Comparison of ENCODE assay signal across 9 mouse cellular contexts in the genomic region with DNA sequence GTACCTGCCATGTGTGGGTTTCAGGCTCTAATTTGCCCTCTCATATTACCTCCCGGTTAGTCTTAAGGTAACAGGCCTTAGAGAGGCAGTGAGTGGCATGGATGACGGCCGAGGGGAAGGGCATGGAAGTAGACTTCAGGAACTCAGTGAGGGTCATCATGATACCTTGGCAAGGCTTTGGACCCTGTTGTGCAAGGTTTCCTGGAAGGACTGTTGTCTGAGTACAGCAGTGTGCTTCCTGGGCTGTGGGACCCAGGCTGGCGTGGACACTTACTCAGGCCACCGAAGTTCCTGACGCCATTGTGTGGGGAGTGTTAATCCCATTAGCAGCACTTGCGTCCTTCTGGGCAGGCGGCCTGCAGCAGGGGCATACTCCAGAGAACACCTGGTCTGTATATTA. TPM values are rescaled to one million over a fixed set of nuclear protein-coding genes. Genes with fewer than 3 reads are reported as not detected.
A peak's percentile ranks its signal among the peaks of the same experiment; 100 is the strongest.
DNase-seq lines count a peak whose midpoint lies in the region; ATAC-seq and TF ChIP-seq lines count a peak whose summit lies in the region.
"Had no signal": no experiment of that assay in that cellular context is flagged by ENCODE, and none has a peak within 500 bp of the region (broad histone marks: within the 10 kb centered on the region; RNA-seq: fewer than 3 reads in every experiment).

No protein-coding gene starts in this region.

- ATAC-seq in lung, embryonic 14.5 days (ENCODE audit: insufficient read depth) = no peak
- no peak for ATAC-seq in intestine, embryonic 15.5 days
- no peak for ATAC-seq in forebrain, embryonic 15.5 days (replicated peaks)

- TF ChIP-seq CTCF in heart, adult 2 months (IDR thresholded peaks at IDR 0.05) = no peak
- no peak for TF ChIP-seq CTCF in lung, embryonic 14.5 days (IDR thresholded peaks at IDR 0.05; ENCODE audit: low read depth)

- peaks cover 51% of the 10 kb centered on the region for H3K4me1 ChIP-seq in heart, adult 2 months (ENCODE audit: control insufficient read depth, insufficient read depth, low read length)
- peaks cover 35% of the 10 kb centered on the region for H3K4me1 ChIP-seq in lung, embryonic 14.5 days (ENCODE audit: insufficient read depth)
- H3K4me1 ChIP-seq in intestine, embryonic 15.5 days (replicated peaks) = peaks cover 36% of the 10 kb centered on the region
- peaks cover 37% of the 10 kb centered on the region for H3K4me1 ChIP-seq in forebrain, embryonic 15.5 days

- H3K9ac ChIP-seq in heart, adult 2 months (ENCODE audit: low read depth, low read length) = peak overlapping the region; percentile 23; the same call in 1 of the 2 replicates
- 0 out of 2 replicates have a peak overlapping the region, but pooled peaks have one; percentile 29 for H3K9ac ChIP-seq in lung, embryonic 14.5 days
- no peak overlapping the region for H3K9ac ChIP-seq in intestine, embryonic 15.5 days
- H3K9ac ChIP-seq in forebrain, embryonic 15.5 days (replicated peaks) = no peak overlapping the region
- H3K9ac ChIP-seq: liver, embryonic 14.5 days had no signal

- no peak overlapping the region for H3K4me2 ChIP-seq in lung, embryonic 14.5 days
- no peak overlapping the region for H3K4me2 ChIP-seq in intestine, embryonic 15.5 days (replicated peaks)
- H3K4me2 ChIP-seq in forebrain, embryonic 15.5 days (replicated peaks) = no peak overlapping the region

- peaks cover 4% of the 10 kb centered on the region for H3K79me2 ChIP-seq in heart, adult 2 months (replicated peaks; ENCODE audit: control insufficient read depth, insufficient read depth, low read length)

- TF ChIP-seq EP300 in heart, adult 2 months (IDR thresholded peaks at IDR 0.05; ENCODE audit: insufficient read depth, low read depth, low read length) = no peak

- peaks cover 18% of the 10 kb centered on the region for H3K36me3 ChIP-seq in heart, adult 2 months (ENCODE audit: control insufficient read depth, insufficient read depth, low read length)
- H3K36me3 ChIP-seq in lung, embryonic 14.5 days (ENCODE audit: insufficient read depth) = peaks cover 20% of the 10 kb centered on the region; the same call in 1 of the 2 replicates
- no peaks in the 10 kb centered on the region for H3K36me3 ChIP-seq in intestine, embryonic 15.5 days
- 0 out of 2 replicates have a peak, but pooled peaks cover 2% of the 10 kb centered on the region for H3K36me3 ChIP-seq in forebrain, embryonic 15.5 days

- H3K27ac ChIP-seq in heart, adult 2 months = peak overlapping the region; percentile 83; the same call in 1 of the 2 replicates
- H3K27ac ChIP-seq in lung, embryonic 14.5 days (ENCODE audit: low read depth) = peak overlapping the region; percentile 61; the same call in 1 of the 2 replicates
- H3K27ac ChIP-seq in intestine, embryonic 15.5 days = peak overlapping the region; percentile 69; the same call in 1 of the 2 replicates
- H3K27ac ChIP-seq in forebrain, embryonic 15.5 days (replicated peaks) = no peak overlapping the region
- H3K27ac ChIP-seq: liver, embryonic 14.5 days had no signal

- no peaks in the 10 kb centered on the region for H3K27me3 ChIP-seq in heart, adult 2 months (ENCODE audit: control insufficient read depth, insufficient read depth, low read length)
- no peaks in the 10 kb centered on the region for H3K27me3 ChIP-seq in lung, embryonic 14.5 days (ENCODE audit: insufficient read depth, low read length)
- H3K27me3 ChIP-seq in intestine, embryonic 15.5 days (replicated peaks) = no peaks in the 10 kb centered on the region
- H3K27me3 ChIP-seq in forebrain, embryonic 15.5 days = no peaks in the 10 kb centered on the region

- H3K4me3 ChIP-seq in heart, adult 2 months = no peak overlapping the region
- H3K4me3 ChIP-seq in lung, embryonic 14.5 days (ENCODE audit: low read depth, low read length) = no peak overlapping the region
- H3K4me3 ChIP-seq in intestine, embryonic 15.5 days (replicated peaks) = no peak overlapping the region
- H3K4me3 ChIP-seq in forebrain, embryonic 15.5 days = no peak overlapping the region

- no peak for DNase-seq in heart, adult 2 months
- DNase-seq in heart, adult 8-10 months (ENCODE audit: low spot score) = no peak
- DNase-seq in lung, embryonic 14.5 days = no peak
- no peak for DNase-seq in lung, postnatal 14 days
- peak; percentile 76 for DNase-seq in skeletal muscle tissue, adult 2 months (ENCODE audit: low read depth, low spot score)
- DNase-seq in yolk sac, embryonic 10.5 days (ENCODE audit: low spot score) = no peak

- TF ChIP-seq POLR2A in heart, adult 2 months (IDR thresholded peaks at IDR 0.05; ENCODE audit: insufficient read depth, low read depth, low read length) = no peak

- H3K9me3 ChIP-seq in lung, embryonic 14.5 days (ENCODE audit: low read depth, low read length) = no peaks in the 10 kb centered on the region
- no peaks in the 10 kb centered on the region for H3K9me3 ChIP-seq in intestine, embryonic 15.5 days
- H3K9me3 ChIP-seq in forebrain, embryonic 15.5 days = no peaks in the 10 kb centered on the region

- 44% methylated on average over 8 of the region's 8 CpGs for WGBS in heart, adult 2 months
- 79% methylated on average over 8 of the region's 8 CpGs for WGBS in lung, embryonic 14.5 days
- WGBS in intestine, embryonic 15.5 days = 84% methylated on average over 8 of the region's 8 CpGs
- 52% methylated on average over 8 of the region's 8 CpGs for WGBS in forebrain, embryonic 15.5 days

- intact Hi-C loops in heart, adult 2 months (cut with DNase I) = no loop called here

RNA-seq across cellular contexts. Expression of gene Sec14l1, which starts 15.1 kb away (rescaled TPM):
- total RNA-seq in heart, adult 2 months (2021) = 10 to 100 TPM; 65.4 to 89.5 TPM
- 71.5 and 83.9 TPM in 2 replicates for polyA plus RNA-seq in heart, adult 2 months (2012; rRNA removed)
- total RNA-seq in heart, adult 8-10 months (2022) = 10 to 100 TPM; 61.1 to 74.3 (median 69.2) TPM
- 44.3 and 46.2 TPM in 2 replicates for polyA plus RNA-seq in lung, embryonic 14.5 days (2014; fragmentation: Nextera tagmentation; extraction: Ambion mirVana)
- polyA plus RNA-seq in intestine, embryonic 15.5 days (2015; fragmentation: Nextera tagmentation; extraction: Ambion mirVana) = 30.4 and 30.7 TPM in 2 replicates
- polyA plus RNA-seq in forebrain, embryonic 15.5 days (2015; fragmentation: Nextera tagmentation; extraction: Ambion mirVana) = 69.4 and 76.8 TPM in 2 replicates

Comparison
In these comparisons a context has a peak if more than half of its experiments do, and no peak if none do; other contexts are left out.
1. H3K9ac ChIP-seq: peak in heart, adult 2 months (single experiment) and lung, embryonic 14.5 days (single experiment); none in intestine, embryonic 15.5 days (single experiment) and forebrain, embryonic 15.5 days (single experiment).